Mouse (Mus musculus): ENCODE data around the gene Tmem274. TPM values are rescaled to one million over a fixed set of nuclear protein-coding genes. Genes with fewer than 3 reads are reported as not detected.

Gene Tmem274
- polyA plus RNA-seq, 1 experiment from 2014 or later = not detected

Other genes with a start within 250 kb of the Tmem274 start
- 147 and 154 TPM in 2 replicates for gene Kif1b, start 169.7 kb upstream of the Tmem274 start, polyA plus RNA-seq (2015; fragmentation: Nextera tagmentation; extraction: Ambion mirVana)
- 58.7 and 64.5 TPM in 2 replicates for gene Ube4b, start 50.6 kb upstream of the Tmem274 start, polyA plus RNA-seq (2015; fragmentation: Nextera tagmentation; extraction: Ambion mirVana)
- gene Rbp7, start 22.4 kb upstream of the Tmem274 start, polyA plus RNA-seq (2015; fragmentation: Nextera tagmentation; extraction: Ambion mirVana) = 0.99 TPM in 1 of 2 replicates, not detected in the other
- gene Nmnat1, start 7.8 kb downstream of the Tmem274 start, polyA plus RNA-seq (2015; fragmentation: Nextera tagmentation; extraction: Ambion mirVana) = 7.2 and 7.9 TPM in 2 replicates
- 36.6 and 39.9 TPM in 2 replicates for gene Lzic, start 7.9 kb downstream of the Tmem274 start, polyA plus RNA-seq (2015; fragmentation: Nextera tagmentation; extraction: Ambion mirVana)
- 99.5 and 106 TPM in 2 replicates for gene Ctnnbip1, start 40.9 kb downstream of the Tmem274 start, polyA plus RNA-seq (2015; fragmentation: Nextera tagmentation; extraction: Ambion mirVana)
- gene Clstn1, start 109.1 kb downstream of the Tmem274 start, polyA plus RNA-seq (2015; fragmentation: Nextera tagmentation; extraction: Ambion mirVana) = 163 and 164 TPM in 2 replicates
- gene Pik3cd, start 225.2 kb downstream of the Tmem274 start, polyA plus RNA-seq (2015; fragmentation: Nextera tagmentation; extraction: Ambion mirVana) = 14.0 and 15.5 TPM in 2 replicates